In the genomic region with DNA sequence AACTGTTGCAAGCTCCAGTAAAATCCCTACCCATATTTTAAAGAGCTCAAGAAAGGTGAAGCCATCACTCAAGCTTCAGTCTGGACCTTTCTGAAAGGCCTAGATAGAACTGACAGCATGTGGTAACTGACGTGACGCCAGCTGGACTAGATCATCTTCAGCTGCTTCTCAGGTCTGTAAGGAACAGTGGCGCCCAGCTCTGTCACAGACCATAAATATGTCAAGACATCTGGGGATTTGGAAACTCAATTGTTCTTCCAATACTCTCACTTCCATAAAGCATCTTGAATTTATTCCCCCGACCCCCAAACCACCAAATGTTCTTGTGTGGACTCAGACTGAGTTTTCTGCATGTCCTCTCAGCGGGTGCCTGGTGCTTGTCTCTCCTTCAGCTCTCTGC, we compare ENCODE assay signal across 15 mouse cellular contexts. TPM values are rescaled to one million over a fixed set of nuclear protein-coding genes. Genes with fewer than 3 reads are reported as not detected.
"Had no signal": no experiment of that assay in that cellular context is flagged by ENCODE, and none has a peak within 500 bp of the region (broad histone marks: within the 10 kb centered on the region; RNA-seq: fewer than 3 reads in every experiment).

No protein-coding gene starts in this region.

- H3K4me3 ChIP-seq: layer of hippocampus, adult 2 months; left cerebral cortex, adult 2 months; liver, embryonic 13.5 days; midbrain, embryonic 12.5 days; midbrain, embryonic 15.5 days; myocyte had no signal

- ATAC-seq: intestine, postnatal 0 days; midbrain, embryonic 15.5 days had no signal

- H3K27me3 ChIP-seq: liver, embryonic 13.5 days; midbrain, embryonic 12.5 days; midbrain, embryonic 15.5 days had no signal

- H3K9ac ChIP-seq: liver, embryonic 13.5 days; midbrain, embryonic 12.5 days; midbrain, embryonic 15.5 days had no signal

- H3K4me1 ChIP-seq: liver, embryonic 13.5 days had no signal

- H3K4me2 ChIP-seq: liver, embryonic 13.5 days; midbrain, embryonic 12.5 days; midbrain, embryonic 15.5 days had no signal

- H3K9me3 ChIP-seq: liver, embryonic 13.5 days; midbrain, embryonic 12.5 days; midbrain, embryonic 15.5 days had no signal

- H3K27ac ChIP-seq: kidney, postnatal 0 days; layer of hippocampus, adult 2 months; left cerebral cortex, adult 2 months; liver, embryonic 13.5 days; macrophage; midbrain, embryonic 12.5 days; midbrain, embryonic 15.5 days had no signal

- DNase-seq: kidney, adult 2 months; kidney, postnatal 25 days; layer of hippocampus, postnatal 36 days; liver, embryonic 13.5 days; thymus, adult 18-20 months; thymus, postnatal 36 days had no signal

- H3K36me3 ChIP-seq: liver, embryonic 13.5 days; midbrain, embryonic 12.5 days; midbrain, embryonic 15.5 days had no signal

RNA-seq across cellular contexts. Expression of gene Pknox2, which starts 53.2 kb away (rescaled TPM):
- total RNA-seq: monocyte, adult 5-6 weeks had no signal
- polyA plus RNA-seq: macrophage had no signal
